Mouse (Mus musculus) liver, postnatal 0 days (tissue): ENCODE data around the gene Ccdc33. TPM values are rescaled to one million over a fixed set of nuclear protein-coding genes. Genes with fewer than 3 reads are reported as not detected.

Experiments
- ATAC-seq: fragments of 200-750 bp; cut with Nextera tagmentation; 2 replicates; pipeline ENCODE4 v1.8.0; 2017; ENCODE audit warnings: mild to moderate bottlenecking, moderate library complexity
- DNase-seq: peaks from one replicate; pipeline ENCODE4 v3.0.0-alpha.2; 2016
- H3K27ac ChIP-seq: fragments of 300-500 bp; sonication (generic); 2 replicates; pipeline ENCODE4 v1.5.1; 2014; ENCODE audit warnings: antibody characterized with exemption, moderate library complexity, mild to moderate bottlenecking, low read depth
- H3K27me3 ChIP-seq: fragments of 300-500 bp; sonication (generic); 2 replicates; pipeline ENCODE4 v1.6.1; 2014; ENCODE audit warnings: low read length, control low read depth, mixed read lengths; ENCODE audit not compliant: insufficient read depth
- H3K36me3 ChIP-seq: fragments of 300-500 bp; sonication (generic); replicated peaks from 2 replicates; pipeline ENCODE4 v1.6.1; 2014; ENCODE audit warnings: mild to moderate bottlenecking, control low read depth, low read length, moderate library complexity, mixed read lengths; ENCODE audit not compliant: insufficient read depth
- H3K4me1 ChIP-seq: fragments of 300-500 bp; sonication (generic); 2 replicates; pipeline ENCODE4 v1.6.1; 2014; ENCODE audit warnings: antibody characterized with exemption, mild to moderate bottlenecking, control low read depth; ENCODE audit not compliant: insufficient read depth
- H3K4me2 ChIP-seq: fragments of 300-500 bp; sonication (generic); 2 replicates; pipeline ENCODE4 v1.6.1; 2014; ENCODE audit warnings: low read depth, mild to moderate bottlenecking, low read length, moderate library complexity, mixed read lengths
- H3K4me3 ChIP-seq: fragments of 300-500 bp; sonication (generic); 2 replicates; pipeline ENCODE4 v1.5.1; 2014; ENCODE audit warnings: low read depth, low read length
- H3K9ac ChIP-seq: fragments of 300-500 bp; sonication (generic); replicated peaks from 2 replicates; pipeline ENCODE4 v1.6.1; 2014; ENCODE audit warnings: mild to moderate bottlenecking, moderate library complexity
- H3K9me3 ChIP-seq: fragments of 300-500 bp; sonication (generic); 2 replicates; pipeline ENCODE4 v1.6.1; 2016; ENCODE audit warnings: mild to moderate bottlenecking, control low read depth, low read length, mixed read lengths
- CTCF ChIP-seq: sonication (generic); IDR thresholded peaks from 2 replicates; pipeline ENCODE4 v1.5.1; 2016; ENCODE audit warnings: antibody characterized with exemption, low read depth
- EP300 ChIP-seq: IDR thresholded peaks from 2 replicates; pipeline ENCODE4 v1.6.1; 2016; ENCODE audit warnings: antibody characterized with exemption, low read depth, mild to moderate bottlenecking
- WGBS: fragments of 180-500 bp; shearing (Covaris S2); extraction: QIAGEN DNeasy Blood & Tissue Kit; methylation state at CpG from one replicate; pipeline ENCODE4 v1.1.7; 2014; ENCODE audit not compliant: insufficient replicate concordance; 5-methylcytosine and 5-hydroxymethylcytosine counted together
- polyA plus RNA-seq: library from polyadenylated mRNA; unstranded; fragments of >200 nt; fragmentation: Nextera tagmentation; extraction: Ambion mirVana; gene quantifications from 2 replicates; pipeline ENCODE4 v1.2.1, GENCODE M21; 2015

The Ccdc33 gene
- polyA plus RNA-seq, 1 experiment from 2014 or later: not detected

DNA sequence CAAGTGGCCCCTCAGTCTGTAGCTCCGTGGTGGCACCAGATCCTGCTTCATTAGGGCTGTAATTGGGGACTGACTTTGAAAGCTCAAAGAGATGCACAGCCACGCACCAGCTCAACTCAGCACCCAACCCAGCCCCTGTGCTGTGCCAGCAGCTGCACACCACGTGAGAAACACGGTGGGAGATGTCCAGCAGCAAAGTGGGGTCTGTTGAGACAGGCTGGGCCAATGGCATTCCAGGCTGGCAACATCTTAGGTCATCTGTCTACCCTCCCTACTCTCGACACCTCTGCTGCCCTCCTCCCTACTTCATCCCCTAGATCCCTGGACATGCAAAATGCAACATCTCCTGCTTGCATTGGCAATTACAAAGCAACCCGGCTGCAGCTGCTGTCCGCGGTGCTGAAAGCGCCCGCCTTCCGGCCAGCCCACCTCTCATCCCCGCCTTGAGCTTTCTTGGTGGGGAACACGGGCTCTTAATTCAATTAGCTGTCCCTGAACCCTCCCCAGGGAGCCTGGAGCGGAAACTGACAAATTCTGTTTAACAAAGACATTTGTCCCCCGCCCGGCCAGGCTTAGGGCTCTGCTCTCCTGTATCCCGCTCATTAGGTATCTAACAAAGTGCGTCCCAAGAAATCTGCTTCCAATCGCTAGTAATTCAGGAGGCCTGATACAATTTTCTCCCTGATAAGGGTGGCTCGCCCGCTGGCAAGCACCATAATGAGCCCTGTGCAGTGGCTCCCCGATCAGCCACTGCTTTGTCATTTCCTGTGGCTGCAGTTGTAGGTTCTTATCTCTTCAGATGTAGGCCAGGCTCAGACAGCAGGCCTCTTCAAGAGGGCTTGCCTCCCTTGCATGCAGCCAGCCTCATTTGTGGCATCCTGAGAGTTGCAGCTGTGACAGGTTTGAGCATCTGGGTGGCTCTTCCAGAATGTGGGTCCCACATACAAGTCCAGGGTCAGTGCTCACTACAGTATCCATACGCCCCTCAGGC, 57.7 kb downstream of the Ccdc33 start:
- Histone ChIP-seq H3K4me2 (no peak overlapping the region), H3K4me3 (no peak overlapping the region), H3K27me3 (peaks cover 9% of the 10 kb centered on the region), H3K9ac (no peak overlapping the region), H3K36me3 (no peaks in the 10 kb centered on the region), H3K27ac (no peak overlapping the region), H3K9me3 (no peaks in the 10 kb centered on the region), H3K4me1 (no peaks in the 10 kb centered on the region; the same call in 1 of the 2 replicates)
- DNase-seq: peak; percentile 59
- TF ChIP-seq CTCF (no peak), EP300 (no peak)
- no peak for ATAC-seq
- WGBS: 11% methylated on average over 23 of the region's 23 CpGs

DNA sequence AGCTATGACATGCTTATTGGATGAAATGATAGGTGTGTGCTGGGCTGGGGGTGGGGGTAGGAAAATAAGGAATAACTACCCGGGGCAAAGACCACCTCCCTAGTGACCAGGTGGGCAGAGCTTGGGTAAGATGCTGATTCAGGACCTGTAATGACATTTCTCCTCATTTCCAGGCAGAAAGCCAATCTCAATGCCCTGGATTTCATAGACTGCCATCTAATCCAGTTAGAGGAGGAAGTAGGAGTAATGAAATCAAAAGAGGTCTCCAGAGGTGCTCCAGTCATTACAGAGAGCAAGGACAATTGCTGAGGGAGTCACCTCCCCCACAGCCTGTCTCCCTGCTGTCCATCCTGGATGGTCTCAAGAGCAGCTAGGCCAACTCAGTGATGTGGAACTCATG, 58.7 kb downstream of the Ccdc33 start:
- TF ChIP-seq CTCF (no peak), EP300 (no peak)
- Histone ChIP-seq H3K36me3 (no peaks in the 10 kb centered on the region), H3K4me3 (no peak overlapping the region), H3K4me1 (no peaks in the 10 kb centered on the region; the same call in 1 of the 2 replicates), H3K9me3 (no peaks in the 10 kb centered on the region), H3K27me3 (peaks cover 9% of the 10 kb centered on the region), H3K27ac (no peak overlapping the region), H3K9ac (no peak overlapping the region), H3K4me2 (no peak overlapping the region)
- DNase-seq: no peak
- ATAC-seq: no peak
- 17% methylated on average over 1 of the region's 1 CpGs for WGBS

- ATAC-seq: no peak
- Histone ChIP-seq H3K4me3 (no peak overlapping the region), H3K4me2 (no peak overlapping the region), H3K4me1 (no peaks in the 10 kb centered on the region), H3K9me3 (no peaks in the 10 kb centered on the region), H3K9ac (no peak overlapping the region), H3K27ac (no peak overlapping the region), H3K36me3 (no peaks in the 10 kb centered on the region), H3K27me3 (0 out of 2 replicates have a peak, but pooled peaks cover 6% of the 10 kb centered on the region)
- TF ChIP-seq EP300: no peak
- TF ChIP-seq CTCF: no peak
- WGBS: 79% methylated on average over 5 of the region's 5 CpGs
- DNase-seq: no peak
These were observed 63.0 kb downstream of the Ccdc33 start for GRCm38 (mm10) chr9:58055666-58056065.

DNA sequence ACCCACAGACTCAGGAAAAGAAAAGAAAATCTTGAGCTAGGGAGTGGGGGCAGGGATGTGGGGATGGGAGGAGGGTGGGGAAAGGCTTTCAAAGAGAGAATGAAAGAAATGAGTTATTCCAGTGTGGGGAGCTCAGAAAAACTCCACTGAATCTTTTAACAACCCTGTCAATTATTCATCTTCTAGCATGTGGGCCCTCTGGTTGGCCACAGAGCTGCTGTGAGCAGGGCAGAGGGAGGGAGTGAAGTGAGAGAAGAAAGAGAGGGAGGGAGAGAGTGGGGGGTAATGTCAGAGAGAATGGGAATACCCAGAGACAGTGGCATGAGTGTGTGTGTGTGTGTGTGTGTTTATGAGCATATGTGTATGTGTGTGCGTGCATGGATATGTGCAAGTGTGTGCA, 64.6 kb downstream of the Ccdc33 start:
- ATAC-seq (no peak), DNase-seq (no peak)
- 0 out of 2 replicates have a peak, but pooled peaks cover 3% of the 10 kb centered on the region for H3K27me3 ChIP-seq
- H3K36me3 ChIP-seq: no peaks in the 10 kb centered on the region
- 80% methylated on average over 1 of the region's 1 CpGs for WGBS
- H3K4me2 ChIP-seq: no peak overlapping the region
- no peak overlapping the region for H3K4me3 ChIP-seq
- H3K9me3 ChIP-seq: no peaks in the 10 kb centered on the region
- H3K9ac ChIP-seq: no peak overlapping the region
- no peak overlapping the region for H3K27ac ChIP-seq
- no peaks in the 10 kb centered on the region for H3K4me1 ChIP-seq
- TF ChIP-seq CTCF (no peak), EP300 (no peak)

DNA sequence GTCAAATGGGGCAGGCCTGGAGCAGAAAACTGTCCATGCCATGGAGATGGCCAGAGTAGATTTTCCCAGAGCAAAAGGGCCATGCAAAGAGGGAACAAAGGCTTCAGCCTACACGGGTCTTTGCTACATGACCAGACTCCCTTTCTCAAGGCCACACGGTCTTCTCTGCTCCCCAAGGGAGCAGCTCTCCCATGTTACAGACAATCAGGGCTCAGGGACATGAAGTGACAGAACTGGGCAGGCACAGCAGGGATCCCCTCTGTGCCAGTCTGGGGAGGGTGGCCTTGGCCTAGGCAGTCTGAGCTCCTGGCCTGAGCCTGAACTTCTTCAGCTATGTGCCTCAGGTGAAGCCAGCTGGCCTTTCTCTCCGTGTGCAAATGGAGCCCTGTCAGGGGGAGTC, 65.1 kb downstream of the Ccdc33 start:
- 58% methylated on average over 3 of the region's 3 CpGs for WGBS
- Histone ChIP-seq H3K9me3 (no peaks in the 10 kb centered on the region), H3K9ac (no peak overlapping the region), H3K4me2 (no peak overlapping the region), H3K36me3 (no peaks in the 10 kb centered on the region), H3K4me3 (no peak overlapping the region), H3K4me1 (no peaks in the 10 kb centered on the region), H3K27me3 (0 out of 2 replicates have a peak, but pooled peaks cover 3% of the 10 kb centered on the region), H3K27ac (no peak overlapping the region)
- ATAC-seq: no peak
- DNase-seq: no peak
- TF ChIP-seq CTCF (no peak), EP300 (no peak)

DNA sequence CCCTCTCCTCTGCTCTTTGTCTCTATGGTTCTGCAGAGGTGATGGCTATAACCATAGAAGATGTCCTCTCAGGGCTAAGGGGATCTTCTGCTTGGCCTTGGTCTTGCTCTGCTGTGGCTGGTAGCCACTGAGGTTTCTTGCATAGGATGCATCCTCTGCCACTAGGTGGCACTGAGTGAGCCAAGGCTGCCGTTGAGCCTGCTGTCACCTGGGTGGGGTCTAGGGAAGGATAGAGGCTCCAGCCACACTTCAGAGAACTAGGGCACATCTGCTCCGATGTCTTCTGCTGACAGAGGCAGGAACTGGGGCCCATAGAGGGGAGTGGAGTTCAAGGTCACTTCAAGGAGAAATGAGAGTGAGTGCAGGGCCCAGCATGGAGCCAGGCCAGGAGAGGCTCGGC, 65.5 kb downstream of the Ccdc33 start:
- H3K4me3 ChIP-seq: no peak overlapping the region
- H3K27ac ChIP-seq: no peak overlapping the region
- H3K4me1 ChIP-seq: no peaks in the 10 kb centered on the region
- no peaks in the 10 kb centered on the region for H3K9me3 ChIP-seq
- 24% methylated on average over 3 of the region's 3 CpGs for WGBS
- H3K9ac ChIP-seq: no peak overlapping the region
- H3K36me3 ChIP-seq: no peaks in the 10 kb centered on the region
- H3K4me2 ChIP-seq: no peak overlapping the region
- ATAC-seq (no peak), DNase-seq (peak; percentile 48)
- H3K27me3 ChIP-seq: 0 out of 2 replicates have a peak, but pooled peaks cover 3% of the 10 kb centered on the region
- TF ChIP-seq EP300 (no peak), CTCF (peak; percentile 83)
